Mouse (Mus musculus): Measurements from ENCODE around the gene Fads2.

Fads2 gene

DNA sequence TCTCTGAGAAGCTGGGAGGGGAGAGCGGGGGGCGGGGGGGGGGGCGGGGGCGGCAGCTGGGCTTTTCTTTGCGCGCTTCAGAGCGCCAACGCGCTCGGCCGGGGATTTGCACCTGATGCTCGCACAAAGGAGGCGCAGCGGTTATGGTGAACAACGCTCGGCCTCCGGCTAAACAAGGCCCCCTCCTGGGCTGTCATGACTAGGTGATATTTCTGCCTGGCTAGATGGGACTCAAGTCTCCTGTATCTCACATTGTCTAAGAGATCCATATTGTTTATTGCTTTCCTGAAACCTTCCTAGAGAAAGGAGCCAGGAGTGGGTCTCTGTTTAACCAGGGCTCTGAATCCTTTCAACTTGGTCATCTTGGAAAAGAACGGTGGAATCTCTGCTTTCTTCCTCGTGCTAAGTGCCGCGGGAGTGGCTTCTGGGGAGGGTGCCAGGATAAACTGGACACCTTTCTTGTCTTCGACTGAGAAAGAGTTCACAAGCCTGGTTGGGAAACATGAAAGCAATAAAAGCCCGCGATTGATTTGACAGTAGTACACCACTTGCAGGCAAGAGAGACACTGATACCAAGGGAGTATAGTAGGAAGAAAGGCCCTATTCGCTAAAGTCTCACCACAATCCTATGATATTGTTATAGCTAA, 631 bp upstream of the Fads2 start:
- DNase-seq (ENCODE audit: low read depth, low spot score) = peak; percentile 24

DNA sequence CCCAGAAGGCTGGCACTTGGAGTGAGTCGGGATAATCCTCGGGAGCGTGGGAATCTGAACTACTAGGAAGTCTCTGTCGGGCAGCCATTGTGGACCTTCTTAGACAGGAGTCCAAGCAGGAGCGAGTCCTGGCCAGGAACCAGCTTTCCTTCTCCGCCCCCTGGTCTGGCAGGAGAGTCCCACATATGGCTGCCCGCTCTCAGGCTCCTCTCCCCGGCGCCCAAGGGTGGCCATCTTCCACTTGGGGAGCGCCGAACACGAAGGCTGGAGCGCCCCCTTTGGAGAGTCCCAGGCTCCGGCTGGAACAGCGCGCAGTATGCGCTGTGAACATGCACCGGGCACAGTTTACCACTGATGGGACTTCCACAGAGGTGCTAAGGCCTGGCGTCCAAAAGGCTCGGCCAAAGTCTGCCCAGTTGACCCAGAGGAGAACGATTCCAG, 895 bp downstream of the Fads2 start:
- DNase-seq (ENCODE audit: low read depth, low spot score) = peak; percentile 55

DNA sequence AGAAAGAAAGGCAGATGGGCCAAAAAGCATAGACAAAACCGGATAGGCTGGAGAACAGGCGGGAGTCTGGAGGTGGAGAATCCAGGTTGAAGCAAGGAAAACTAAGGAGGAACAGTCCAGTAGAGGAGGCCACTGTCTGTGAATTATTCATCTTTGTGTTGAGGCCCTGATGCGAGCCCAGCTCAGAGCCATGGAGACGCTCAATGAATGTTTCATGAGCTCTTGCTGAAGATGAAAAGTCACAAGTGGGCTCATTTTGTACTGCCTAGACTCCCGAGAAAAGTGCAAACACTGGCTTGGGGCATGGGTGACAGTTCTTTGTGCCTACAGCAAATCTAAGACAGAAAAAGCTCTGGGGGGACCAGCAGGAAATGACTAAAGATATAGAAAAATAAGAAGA, 3.7 kb downstream of the Fads2 start:
- no peak for DNase-seq (ENCODE audit: low read depth, low spot score)

DNA sequence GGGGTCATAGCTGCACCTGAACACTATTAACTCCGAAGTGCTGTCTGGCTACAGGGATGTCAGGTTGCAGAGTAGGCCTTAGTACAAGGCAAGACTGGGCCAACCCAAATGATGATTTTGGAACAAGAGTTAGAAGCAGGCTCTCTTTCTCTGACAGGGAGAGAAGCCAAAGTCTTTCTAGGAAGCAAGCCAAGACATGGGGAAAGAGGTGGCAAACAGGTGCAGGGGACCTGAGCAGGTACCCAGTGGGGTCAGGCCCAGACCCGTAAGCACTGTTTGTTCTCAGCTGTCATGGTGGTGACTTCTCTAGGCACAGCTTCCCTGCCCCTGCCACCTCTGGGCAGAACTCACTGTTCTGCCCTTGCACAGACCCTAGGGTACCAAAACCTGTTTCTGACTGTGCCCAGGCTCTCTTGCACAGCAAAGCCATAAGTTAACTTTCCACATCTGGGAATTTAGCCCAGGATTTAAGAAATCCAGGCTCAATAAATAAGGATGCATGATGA, 5.1 kb downstream of the Fads2 start:
- no peak for DNase-seq (ENCODE audit: low read depth, low spot score)

DNA sequence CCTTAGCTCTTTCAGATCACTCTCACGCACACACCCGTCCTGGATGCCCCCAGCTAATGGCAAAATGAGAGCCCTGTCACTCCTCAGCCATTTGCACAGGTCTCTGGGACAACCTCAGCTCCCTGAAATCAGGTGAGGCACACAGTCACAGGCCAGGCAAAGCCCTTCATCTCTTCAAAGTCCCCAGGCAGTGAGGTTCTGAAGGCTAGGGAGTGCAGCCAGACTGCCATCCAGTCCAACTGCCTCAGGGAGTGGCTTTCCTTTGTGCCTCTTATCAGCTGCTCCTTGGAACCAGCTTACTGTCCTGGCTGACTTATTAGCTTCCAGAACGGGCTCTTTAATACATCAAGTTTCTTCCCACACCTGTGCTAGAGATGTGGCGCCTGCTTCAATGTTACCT, 6.9 kb downstream of the Fads2 start:
- no peak for DNase-seq (ENCODE audit: low read depth, low spot score)

DNA sequence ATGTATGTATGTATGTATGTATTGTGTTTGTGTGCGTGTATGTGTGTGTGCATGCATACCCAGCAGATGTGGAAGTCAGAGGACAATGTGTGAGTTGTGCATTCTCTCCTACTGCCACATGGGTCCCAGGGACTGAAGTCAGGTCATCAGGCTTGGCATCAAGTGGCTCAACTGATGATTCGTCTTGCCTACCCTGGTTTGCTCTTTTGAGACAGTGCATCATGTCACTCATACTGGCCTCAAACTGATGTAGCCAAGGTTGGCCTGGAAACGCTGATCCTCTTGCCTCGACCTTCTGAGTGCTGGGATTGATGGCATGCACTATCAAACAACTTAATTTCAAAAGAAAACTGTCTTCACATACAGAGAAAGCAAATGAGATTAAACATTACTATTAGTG, 7.7 kb downstream of the Fads2 start:
- no peak for DNase-seq (ENCODE audit: low read depth, low spot score)

DNA sequence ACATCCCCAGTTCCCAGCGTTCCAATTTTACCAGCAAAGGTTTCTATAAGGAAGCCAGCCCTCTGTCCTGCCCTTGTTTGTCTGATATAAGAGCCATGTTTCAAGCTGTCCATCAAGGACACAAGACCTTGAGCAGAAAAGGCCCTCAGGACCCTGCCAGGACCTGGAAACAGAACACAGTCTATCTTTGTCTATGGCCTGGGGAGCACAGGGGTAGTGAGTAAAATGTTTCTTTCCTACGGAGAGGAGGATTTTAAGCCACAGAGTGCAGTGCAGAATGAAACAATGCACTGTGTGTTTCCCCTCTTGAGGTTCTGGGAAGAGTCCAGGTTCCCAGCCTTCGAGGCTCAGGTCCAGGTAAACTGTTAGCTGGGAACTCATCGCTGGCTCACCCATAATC, 14.6 kb downstream of the Fads2 start:
- no peak for DNase-seq (ENCODE audit: low read depth, low spot score)

DNA sequence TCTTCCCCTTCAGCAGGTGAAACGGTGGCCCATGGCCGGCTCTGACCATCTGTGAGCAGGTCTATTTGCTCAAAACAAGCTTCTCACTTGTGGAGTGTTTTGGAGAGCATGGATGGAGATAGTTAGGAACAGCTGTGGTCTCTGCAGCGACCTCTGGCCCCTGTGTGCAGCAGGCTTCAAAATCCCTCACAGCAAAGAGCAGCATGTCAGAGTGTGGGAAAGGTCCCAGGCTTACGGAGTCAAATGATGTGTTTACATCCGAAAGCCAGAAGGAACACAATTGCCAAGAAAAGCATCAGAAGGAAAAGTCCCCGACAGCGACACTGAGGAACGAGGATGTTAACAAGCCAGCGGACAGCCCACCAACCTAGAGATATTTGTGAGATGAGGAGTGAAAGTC, 16.1 kb downstream of the Fads2 start:
- no peak for DNase-seq (ENCODE audit: low read depth, low spot score)

DNA sequence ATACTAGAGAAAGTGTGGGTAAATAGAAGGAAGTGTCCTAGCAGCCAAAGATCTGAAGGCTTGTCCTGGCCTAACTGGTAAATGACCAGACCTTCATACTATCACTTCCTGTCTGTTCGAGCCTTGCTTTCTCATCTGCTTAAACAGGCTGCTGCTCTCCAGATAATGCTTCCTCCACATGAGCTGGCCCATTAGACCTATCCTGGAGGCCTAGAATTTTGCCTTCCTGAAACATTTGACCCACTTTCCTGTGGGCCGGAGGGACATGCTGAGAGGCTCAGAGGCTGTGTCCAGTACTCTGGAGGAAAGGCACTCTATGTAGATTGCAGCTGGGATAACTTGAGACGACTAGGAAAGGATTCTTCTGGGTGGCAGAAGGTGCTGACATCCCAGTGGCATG, 19.4 kb downstream of the Fads2 start:
- no peak for DNase-seq (ENCODE audit: low read depth, low spot score)

DNA sequence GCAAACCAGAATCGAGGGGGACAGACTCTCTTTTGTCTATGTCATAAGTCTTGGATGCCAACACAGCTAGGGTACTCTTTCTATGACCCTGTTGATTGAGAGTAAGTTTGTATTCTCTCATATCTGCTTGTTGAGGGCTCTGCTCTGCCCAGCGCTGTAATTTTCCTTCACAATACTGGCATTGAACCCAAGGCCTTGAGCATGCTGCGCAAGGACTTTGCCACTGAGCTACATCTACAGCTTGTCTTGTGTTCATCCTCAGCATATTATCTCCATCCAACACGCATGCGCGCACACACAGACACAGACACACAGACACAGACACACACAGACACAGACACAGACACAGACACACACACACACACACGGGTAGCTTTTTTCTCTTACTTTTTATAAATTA, 21.2 kb downstream of the Fads2 start:
- no peak for DNase-seq (ENCODE audit: low read depth, low spot score)

DNA sequence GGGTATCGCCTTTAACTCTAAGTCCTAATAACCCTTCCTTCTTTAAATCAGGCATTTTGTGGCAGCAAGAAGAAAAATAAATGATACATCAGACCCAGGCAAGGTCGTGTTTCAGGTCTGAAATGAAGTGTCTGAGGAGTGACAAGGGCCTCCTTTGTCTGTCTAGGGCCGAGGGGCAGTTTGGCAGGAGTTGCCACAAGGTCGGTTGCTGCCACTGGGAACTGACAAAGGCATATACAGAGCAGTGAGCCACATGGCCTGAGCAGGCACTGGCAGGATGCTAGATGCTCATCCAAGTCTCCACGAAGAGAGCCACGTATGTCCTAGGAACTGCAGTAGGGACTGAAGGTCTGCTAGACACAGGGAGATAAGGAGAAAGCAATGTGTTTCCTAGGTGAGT, 23.2 kb downstream of the Fads2 start:
- no peak for DNase-seq (ENCODE audit: low read depth, low spot score)

DNA sequence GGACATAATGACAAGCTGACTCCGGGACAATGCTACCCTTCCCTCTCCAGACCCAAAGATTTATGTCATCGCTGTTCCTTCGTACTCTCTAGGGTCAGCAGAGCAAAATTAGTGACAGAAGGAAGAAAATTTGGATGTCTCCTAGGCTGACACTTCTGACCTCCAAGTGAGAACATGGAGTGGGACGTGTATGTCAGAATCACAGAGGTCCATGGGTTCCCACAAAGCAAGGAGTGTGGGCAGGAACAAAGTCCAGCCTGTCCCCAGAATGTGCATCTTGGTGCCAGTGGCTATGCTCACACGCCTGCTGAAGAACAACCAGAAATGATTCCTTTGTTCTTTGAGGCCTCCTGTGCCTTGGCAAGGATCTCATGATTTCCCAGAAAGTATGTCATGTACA, 28.4 kb downstream of the Fads2 start:
- DNase-seq (ENCODE audit: low read depth, low spot score) = no peak

DNA sequence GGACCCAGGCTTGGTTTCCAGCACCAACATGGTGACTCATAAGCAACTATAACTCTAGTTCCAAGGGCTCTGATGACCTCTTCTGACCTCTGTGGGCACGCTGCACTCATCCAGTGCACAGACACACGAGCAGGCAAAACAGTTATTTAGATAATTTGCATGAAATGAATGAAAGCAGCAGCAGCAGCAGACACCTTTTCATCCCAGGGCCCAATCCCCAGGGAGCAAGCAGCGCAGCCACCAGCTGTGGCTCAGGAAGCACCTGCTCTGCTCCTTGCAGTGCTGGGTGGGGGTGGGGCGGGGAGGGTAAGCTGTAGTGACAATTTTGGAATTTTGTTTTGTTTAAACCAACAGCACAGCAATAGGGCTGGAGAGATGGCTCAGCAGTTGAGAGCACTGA, 29.7 kb downstream of the Fads2 start:
- DNase-seq (ENCODE audit: low read depth, low spot score) = no peak

DNA sequence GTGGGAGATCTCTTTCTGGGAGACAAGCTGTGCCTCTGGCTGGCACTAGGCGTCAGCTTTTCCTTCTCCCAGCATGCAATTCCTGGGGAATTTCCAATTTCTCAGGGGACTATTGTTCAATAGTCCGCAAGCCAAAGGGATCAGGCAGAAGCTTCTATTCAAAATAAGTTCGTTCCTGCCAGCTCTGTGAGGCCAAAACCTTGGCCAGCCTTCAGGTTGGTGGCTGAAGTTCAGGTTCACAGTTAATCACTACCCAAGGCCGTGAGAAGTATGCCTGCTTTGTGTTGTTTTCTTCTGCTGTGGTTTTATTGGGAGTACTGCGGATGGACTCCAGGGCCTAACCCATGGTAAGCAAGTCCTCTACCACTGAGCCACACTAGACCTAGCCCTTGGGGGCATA, 30.4 kb downstream of the Fads2 start:
- DNase-seq (ENCODE audit: low read depth, low spot score) = no peak

DNA sequence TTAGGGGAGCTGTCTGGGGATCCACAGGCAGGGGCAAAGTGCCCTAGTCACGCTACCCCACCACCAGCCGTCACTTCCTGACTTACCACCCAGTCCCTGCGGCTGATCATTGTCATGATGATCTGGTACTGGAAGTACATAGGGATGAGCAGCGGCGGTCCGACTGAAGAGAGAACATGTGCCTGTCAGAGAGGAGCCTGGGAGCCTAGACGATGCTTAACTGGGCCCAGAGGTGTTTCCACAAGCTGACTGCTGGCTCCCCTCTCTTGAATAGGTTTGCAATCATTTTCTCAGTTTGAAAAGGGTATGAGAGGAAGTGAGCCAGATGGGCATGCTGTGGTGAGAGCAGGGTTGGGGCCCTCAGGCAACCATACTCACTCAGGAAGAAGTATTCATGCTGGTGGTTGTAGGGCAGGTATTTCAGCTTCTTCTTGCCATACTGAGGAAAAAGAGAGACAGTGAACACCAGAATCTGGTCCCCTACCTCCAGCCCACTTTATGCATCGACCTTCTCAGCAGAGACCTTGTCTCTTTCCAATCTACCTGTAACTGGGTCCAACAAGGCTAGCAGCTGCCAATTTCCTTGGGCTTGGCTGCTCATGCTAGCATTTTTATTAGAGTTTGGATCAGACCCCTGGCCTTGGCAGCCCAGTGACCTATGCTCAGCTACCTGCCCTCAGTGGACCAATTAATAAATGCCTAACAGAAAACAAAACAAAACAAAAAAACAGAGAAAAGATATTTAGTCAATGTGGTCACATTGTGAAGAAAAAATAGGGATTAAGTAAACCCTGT, 31.2 kb downstream of the Fads2 start:
- DNase-seq (ENCODE audit: low read depth, low spot score) = no peak

DNA sequence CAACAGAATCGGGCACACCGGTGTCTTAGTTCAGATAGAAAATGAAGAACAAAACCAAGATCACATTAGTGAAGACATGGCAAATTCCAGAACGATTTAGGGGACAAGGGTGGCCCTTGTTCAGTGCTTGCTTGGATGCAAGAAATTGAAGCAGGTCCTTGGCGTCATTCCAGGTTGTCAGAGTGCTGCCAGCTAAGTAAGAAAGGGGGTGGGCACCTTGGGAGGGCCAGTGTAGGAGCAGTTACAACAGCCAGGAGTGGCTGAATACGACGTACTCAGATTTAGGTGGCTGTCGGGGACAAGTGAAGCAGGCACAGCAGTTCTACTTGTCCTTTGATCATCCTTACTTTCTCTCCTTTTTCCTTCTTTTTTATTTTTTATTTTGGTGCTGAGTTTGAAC, 33.8 kb downstream of the Fads2 start:
- DNase-seq (ENCODE audit: low read depth, low spot score) = no peak

DNA sequence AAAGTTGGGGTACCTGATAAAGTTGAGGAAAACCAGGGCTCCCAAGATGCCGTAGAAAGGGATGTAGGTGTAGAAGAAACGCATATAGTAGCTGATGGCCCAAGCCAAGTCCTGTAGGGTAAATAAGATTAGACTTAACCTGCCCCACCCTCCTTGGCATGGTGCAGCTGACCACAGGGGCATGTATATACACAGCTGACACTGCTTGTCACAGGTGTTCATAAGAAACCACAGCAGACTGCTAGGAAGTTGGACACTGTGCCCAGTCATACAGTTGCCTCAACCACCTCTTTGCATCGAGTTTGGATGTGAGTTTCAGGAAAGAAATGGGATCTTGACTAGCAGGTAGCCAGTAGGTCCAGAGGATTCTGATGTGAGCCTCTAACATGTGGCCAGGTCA, 35.0 kb downstream of the Fads2 start:
- no peak for DNase-seq (ENCODE audit: low read depth, low spot score)

DNA sequence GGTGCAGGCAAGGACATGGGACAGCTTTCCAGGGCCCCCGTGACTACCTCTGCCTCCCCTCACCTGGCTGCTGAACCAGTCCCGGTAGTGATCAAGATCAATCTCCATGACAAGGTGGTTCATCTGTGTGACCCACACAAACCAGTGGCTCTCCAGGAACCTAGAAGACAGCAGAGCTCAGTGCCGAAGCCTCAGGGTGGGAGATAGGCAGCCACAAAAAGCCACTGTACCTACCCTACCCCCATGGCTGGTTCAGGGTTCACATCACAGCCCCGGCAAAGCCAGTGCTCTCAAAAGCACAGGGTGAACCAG, 35.4 kb downstream of the Fads2 start:
- no peak for DNase-seq (ENCODE audit: low read depth, low spot score)

DNA sequence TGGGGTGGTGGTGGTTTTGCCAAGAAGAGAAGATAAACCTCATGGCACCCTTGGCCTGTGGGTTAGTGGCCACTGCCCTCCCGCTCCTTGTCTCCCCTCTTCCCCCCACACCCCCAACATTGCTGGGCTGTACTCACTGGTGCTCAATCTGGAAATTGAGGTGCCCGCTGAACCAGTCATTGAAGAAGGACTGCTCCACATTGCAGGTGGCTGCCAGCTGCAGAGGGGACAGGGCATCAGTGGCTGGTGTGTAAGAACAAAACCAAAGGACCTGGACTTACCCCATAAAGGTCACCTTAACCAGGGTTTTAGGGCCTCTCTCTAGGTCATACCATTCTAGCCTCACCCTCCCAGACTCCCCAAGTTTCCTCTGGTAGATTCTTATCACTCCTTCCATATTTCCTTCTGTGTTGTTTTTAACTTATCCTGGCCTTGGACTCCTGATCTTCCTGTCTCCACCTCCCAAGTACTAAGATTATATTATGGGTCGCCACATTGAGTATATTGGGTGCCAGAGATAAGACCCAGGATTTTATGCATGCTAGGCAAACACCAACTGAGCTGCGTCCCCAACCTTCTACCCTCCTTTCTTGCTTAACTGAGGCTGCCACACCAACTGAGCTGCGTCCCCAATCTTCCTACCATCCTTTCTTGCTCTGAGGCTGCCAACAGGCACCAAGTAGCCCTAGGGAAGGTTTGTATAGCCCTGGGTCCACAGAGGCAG, 35.9 kb downstream of the Fads2 start:
- no peak for DNase-seq (ENCODE audit: low read depth, low spot score)

DNA sequence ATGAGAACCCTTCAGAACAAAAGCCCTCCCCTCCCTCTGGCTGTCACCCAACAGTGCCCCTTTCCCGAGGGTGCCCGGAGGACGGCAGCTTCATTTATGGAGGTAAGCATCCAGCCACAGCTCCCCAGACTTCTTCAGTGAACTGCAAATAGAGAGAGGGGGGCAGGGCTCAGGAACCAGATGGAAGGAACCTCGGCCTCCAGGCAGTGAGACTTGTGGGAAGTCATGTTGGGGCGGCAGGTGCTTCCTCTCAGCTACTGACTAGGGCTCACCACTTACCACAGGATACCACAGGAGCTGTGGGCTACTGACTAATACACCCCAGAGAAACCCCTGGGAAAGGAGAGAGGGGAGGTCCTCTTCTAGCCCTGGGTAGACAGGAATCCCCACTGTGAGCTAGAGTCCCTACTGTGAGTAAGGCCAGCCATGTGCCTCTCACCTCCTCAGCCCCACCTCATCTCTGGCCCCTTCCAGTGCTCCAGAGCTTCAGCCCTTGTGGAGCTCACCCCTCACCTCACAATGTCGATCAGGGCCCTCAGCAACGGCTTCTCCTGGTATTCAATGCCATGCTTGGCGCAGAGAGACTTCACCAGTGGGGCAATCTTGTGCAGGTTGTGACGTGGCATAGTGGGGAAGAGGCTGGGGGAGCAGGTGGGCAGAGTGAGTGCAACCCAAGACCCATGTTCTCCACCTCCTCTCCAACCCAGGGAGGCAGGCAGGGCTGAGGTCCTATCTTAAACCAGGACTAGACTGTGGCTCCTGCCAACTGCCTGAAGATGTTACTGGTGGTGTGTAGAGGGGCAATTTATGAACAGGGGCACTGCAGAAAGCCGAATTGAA, 37.2 kb downstream of the Fads2 start:
- no peak for DNase-seq (ENCODE audit: low read depth, low spot score)

DNA sequence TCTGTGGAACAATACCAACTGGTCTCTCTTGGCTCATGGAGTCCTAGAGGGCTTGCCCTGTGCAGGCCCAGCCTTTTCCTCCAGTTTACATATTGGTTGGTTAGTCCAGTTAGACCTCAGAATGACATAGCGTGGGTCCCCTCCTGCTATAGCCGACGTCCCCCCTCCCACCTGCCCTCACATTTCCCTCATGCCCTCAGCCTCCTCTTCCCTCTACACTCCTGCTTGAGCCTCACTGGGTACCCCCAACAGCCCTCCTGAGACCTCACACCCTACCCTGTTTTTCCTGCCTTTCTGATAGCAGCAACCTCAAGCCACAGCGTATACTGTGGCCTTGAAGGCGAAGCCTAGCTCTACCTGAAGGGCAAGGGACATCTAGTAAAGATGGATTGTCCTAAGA, 38.7 kb downstream of the Fads2 start:
- no peak for DNase-seq (ENCODE audit: low read depth, low spot score)

DNA sequence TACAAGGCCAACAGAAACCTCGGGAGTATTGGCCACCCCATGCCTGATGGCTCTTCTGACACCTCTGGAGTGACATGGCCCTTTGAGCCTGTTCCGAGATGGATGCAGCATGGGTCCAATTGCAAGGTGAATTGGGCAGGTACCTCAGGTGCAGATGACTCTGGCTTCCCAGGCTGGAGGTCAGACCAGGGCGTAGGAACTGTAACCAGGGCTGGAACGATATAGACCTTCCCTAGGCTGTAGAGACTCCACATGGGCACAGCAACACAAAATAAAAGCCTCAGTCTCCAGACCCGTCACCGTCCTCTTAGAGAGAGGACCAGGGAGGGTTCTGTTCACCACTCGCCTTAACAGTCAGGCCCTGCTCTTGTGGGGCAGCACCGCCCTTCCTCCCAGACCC, 39.3 kb downstream of the Fads2 start:
- DNase-seq (ENCODE audit: low read depth, low spot score) = no peak
